Mouse (Mus musculus) layer of hippocampus, postnatal 10 days (tissue): ENCODE measurements around the gene 4930518I15Rik. TPM values are rescaled to one million over a fixed set of nuclear protein-coding genes. Genes with fewer than 3 reads are reported as not detected.
"Not testable (repeated sequence)": the region's sequence is repeated elsewhere in the genome, so short reads cannot be mapped to it uniquely, and the experiment has no call there.

Experiments used
- DNase-seq, 2 experiments: peaks; one replicate each; pipeline ENCODE4 v3.0.0; 2021; ENCODE audit warnings: low spot score in 2 of 2
- total RNA-seq, 2 experiments: library from RNA; stranded (reverse); gene quantifications; 2 replicates each; pipeline ENCODE4 v1.2.3; 2021

Gene 4930518I15Rik
- total RNA-seq, 2 experiments from 2014 or later = 3.6 to 3.8 TPM

- DNase-seq = no peak
Measured at GRCm38 (mm10) chr2:156879541-156879940, 21.8 kb upstream of the 4930518I15Rik start.

- DNase-seq = no peak
Measured at GRCm38 (mm10) chr2:156877726-156878125, 20.0 kb upstream of the 4930518I15Rik start.

GRCm38 (mm10) chr2:156874760-156875510 is 17.2 kb upstream of the 4930518I15Rik start:
- DNase-seq = no peak

- DNase-seq = no peak
Measured at GRCm38 (mm10) chr2:156874047-156874759, 16.5 kb upstream of the 4930518I15Rik start.

DNA sequence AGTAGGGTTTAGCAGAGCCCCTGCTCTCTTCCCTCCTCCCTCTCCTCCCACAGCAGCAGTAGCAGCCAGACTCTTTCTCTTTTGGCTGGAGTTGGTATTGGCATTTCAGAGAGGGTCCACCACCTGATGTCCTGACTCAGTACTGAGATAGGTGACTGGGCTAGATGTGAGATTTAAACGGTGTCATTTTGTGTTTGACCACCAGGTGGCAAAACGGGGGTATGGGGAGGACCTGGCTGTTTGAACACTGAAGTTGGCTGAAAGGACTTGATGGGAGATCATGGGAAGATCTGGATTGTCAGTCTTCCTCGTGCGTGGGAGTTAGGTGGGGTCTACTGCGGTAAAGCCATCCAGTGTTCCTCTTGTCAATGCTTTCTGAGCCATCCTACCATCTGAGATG is 15.9 kb upstream of the 4930518I15Rik start:
- peak; percentile 57 to 67 for DNase-seq

GRCm38 (mm10) chr2:156870519-156870918 is 12.8 kb upstream of the 4930518I15Rik start:
- peak in 1 of 2 experiments; percentile 38 for DNase-seq

DNA sequence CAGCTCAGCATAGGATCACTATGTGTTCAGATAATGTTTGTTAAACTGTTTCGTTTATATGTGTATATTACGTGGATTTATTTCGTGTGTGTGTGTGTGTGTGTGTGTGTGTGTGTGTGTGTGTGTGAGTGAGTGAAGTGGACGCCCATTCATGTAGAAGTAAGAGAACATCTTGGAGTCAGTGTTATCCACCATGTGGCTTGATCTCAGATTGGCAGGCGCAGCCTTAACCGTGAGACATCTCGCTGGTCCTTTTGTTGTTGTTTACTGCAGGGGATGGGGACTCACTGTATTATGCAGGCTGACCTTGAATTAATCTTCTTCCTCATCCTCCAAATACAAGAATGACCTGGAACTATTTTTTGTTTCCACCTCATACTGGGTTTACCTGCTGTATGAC is 11.8 kb upstream of the 4930518I15Rik start:
- DNase-seq = no peak

GRCm38 (mm10) chr2:156868994-156869393 is 11.2 kb upstream of the 4930518I15Rik start:
- DNase-seq = peak; percentile 34 to 46

DNA sequence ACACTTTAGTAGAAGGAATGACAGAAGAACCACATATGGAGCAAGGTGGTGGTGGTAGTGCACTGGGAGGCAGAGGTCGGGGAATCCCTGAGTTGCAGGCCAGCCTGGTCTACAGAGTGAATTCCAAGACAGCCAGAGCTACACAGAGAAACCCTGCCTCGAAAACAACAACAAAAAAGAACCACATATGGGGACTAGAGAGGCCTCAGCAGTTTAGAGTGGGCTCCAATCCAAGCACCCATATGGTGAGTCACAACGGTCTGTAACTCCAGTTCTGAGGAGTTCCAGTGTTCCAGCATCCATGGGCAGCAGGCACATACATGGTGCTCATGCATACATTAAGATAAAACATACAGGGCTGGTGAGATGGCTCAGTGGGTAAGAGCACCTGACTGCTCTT is 6.7 kb upstream of the 4930518I15Rik start:
- DNase-seq = no peak

GRCm38 (mm10) chr2:156863487-156864160 is 5.9 kb upstream of the 4930518I15Rik start:
- no peak for DNase-seq

- peak; percentile 97 to 99 for DNase-seq
Measured at GRCm38 (mm10) chr2:156862772-156863486, 5.2 kb upstream of the 4930518I15Rik start, which contains the start of gene Rab5if. TSS of gene Rab5if (plus strand) at chr2:156863128.

DNA sequence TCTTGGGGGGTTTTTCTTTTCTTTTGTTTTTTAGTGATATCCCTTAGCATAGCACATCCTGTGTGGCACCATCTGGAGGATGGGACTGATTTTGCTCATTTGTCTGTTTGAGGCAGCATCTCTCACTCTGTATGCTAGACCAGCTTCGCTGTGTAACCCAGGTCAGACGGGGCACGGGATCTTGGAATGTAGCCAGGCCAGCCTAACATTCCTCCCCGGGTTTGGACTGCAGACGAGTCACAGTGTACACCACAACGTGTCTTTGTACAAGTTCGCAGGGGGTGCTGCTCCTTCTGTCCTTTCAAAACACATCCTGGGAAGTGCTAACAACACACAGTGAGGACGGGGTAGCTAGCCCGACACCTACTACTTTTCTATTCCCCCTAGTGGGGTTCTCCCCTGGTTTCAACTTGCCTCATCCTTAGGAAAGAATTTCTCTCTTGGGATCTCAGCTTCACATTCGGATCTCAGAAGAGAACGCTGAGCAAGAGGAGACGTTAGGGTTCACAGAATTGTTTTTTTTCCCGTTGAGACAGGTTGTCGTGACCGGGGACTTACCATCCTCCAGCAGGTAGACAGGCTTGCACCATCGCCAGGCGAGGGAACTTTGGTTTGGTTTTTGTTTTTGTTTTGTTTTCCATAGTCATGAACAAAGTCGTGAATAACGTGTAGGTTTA is 4.4 kb upstream of the 4930518I15Rik start:
- peak; percentile 35 to 37 for DNase-seq

DNA sequence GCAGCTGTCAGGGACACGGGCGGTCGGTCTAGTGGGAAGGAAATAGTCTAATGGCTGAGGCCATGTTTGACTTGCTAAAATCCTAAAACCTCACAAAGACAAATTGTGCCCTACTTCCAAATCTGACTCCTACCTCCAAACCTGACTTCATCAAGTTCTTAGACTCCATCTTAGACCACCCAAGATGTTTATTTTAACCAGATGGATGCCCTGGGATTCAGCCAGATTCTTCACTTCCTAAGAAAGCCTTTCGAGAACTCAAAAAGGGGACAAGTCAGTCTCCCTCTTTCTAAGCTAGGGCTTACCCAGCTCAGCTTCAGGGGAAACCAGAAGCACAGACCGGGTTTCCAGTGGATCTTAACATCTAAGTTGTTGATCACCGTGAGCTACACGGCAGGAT is 925 bp upstream of the 4930518I15Rik start:
- no peak for DNase-seq

DNA sequence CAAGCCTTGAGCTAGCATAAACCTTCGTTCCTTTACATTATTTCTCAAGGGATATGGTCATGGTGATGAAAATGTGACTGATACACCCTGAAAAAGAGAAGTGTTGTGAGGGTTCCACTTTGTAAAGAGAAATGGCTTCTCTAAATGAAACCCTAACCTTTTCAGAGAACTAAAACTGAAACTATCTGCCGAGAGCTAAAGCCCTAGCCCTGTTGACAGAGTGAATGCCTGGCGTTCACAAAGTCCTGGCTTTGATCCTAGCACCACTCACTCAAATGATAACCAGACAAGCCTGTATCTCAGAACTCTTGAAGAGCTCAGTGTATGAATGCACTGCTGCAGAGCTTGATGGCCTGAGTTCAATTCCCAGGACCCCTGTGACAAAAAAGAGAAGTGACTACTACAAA is 358 bp downstream of the 4930518I15Rik start:
- no peak for DNase-seq

GRCm38 (mm10) chr2:156856311-156856710 is 1.4 kb downstream of the 4930518I15Rik start:
- DNase-seq = no peak

- peak; percentile 53 to 62 for DNase-seq
Measured at GRCm38 (mm10) chr2:156853999-156854771, 3.6 kb downstream of the 4930518I15Rik start.

- not testable (repeated sequence) for DNase-seq
Measured at GRCm38 (mm10) chr2:156853584-156853983, 4.2 kb downstream of the 4930518I15Rik start.

GRCm38 (mm10) chr2:156850505-156850904 is 7.2 kb downstream of the 4930518I15Rik start:
- DNase-seq = no peak

DNA sequence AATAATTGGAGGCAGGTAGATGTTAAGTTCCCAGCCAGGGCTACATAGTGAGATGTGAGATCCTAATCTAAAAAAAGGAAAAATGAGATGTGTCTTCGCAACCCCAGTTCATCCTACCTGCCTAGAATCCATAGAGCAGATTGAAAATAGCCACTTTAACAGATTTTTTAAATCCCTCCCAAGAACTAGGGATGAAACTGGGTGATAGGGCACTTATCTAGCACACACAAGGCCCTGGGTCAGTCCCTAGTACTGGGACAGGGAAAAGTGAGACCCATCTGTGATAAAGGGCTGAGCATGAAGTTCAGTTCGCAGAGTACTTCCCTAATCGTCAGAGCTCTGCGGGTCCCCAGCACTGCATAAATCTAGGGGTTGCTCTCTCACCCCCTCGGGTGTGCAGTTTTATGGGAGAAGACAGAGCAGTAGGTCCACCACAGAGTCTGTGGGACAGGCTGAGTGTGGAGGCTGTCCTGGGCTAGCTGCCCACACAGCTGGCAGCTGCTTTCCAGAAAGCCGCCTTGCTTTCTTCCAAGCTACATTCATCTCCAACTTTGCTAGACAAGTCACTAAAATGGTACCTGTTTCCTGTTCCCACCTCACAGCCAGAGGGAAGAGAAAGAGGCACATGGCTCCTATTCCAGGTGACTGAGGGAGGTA is 9.1 kb downstream of the 4930518I15Rik start:
- DNase-seq = no peak
